Mouse (Mus musculus): ENCODE data around the gene Sirt7. TPM values are rescaled to one million over a fixed set of nuclear protein-coding genes. Genes with fewer than 3 reads are reported as not detected.

The Sirt7 gene
- total and polyA plus RNA-seq, 3 experiments: 74.4 to 91.3 (median 75.2) TPM

GRCm38 (mm10) chr11:120575046-120575445, 50.0 kb downstream of the Sirt7 start:
- Histone ChIP-seq H3K4me3 (replicated peaks in 1 of 3; ENCODE audit: low read depth in 2 of 3, low read length in 2 of 3, poor library complexity in 1 of 3) (no peak overlapping the region), H3K4me1 (ENCODE audit: control insufficient read depth in 1 of 2, insufficient read depth in 2 of 2) (peaks cover 15 to 69% of the 10 kb centered on the region in 2 experiments), H3K9ac (ENCODE audit: insufficient read depth, low read depth) (no peak overlapping the region), H3K79me2 (replicated peaks; ENCODE audit: control insufficient read depth, extremely low read depth, insufficient read depth, poor library complexity, severe bottlenecking) (peaks cover 45% of the 10 kb centered on the region), H3K27me3 (replicated peaks) (no peaks in the 10 kb centered on the region), H3K36me3 (replicated peaks in 1 of 2; ENCODE audit: control insufficient read depth in 1 of 2, insufficient read depth in 1 of 2, low read length in 1 of 2) (peaks cover 44 to 56% of the 10 kb centered on the region in 2 experiments), H3K9me3 (replicated peaks; ENCODE audit: low read length) (no peaks in the 10 kb centered on the region), H3K4me2 (ENCODE audit: insufficient read depth, low read depth, poor library complexity, severe bottlenecking) (0 out of 2 replicates have a peak overlapping the region, but pooled peaks have one; percentile 75), H3K27ac (ENCODE audit: insufficient read depth, low read depth) (no peak overlapping the region)
- DNase-seq (ENCODE audit: extremely low read depth): no peak
- dilution Hi-C loops (cut with MboI; ENCODE audit: extremely low pct_ligation_motif_present, extremely low pct_unique_long_range_greater_than_20kb, low sequenced_read_pairs): no loop called here
- TF ChIP-seq USF1 (IDR thresholded peaks at IDR 0.05; ENCODE audit: low read depth, low read length) (no peak), TCF12 (IDR thresholded peaks at IDR 0.05; ENCODE audit: low read depth, low read length) (no peak), NELFE (IDR thresholded peaks at IDR 0.05; ENCODE audit: low read depth, low read length) (no peak), RAD21 (IDR thresholded peaks at IDR 0.05; ENCODE audit: low read depth, low read length) (no peak), SIN3A (IDR thresholded peaks at IDR 0.05; ENCODE audit: low read length) (no peak), UBTF (IDR thresholded peaks at IDR 0.05; ENCODE audit: low read depth, low read length) (no peak), BHLHE40 (IDR thresholded peaks at IDR 0.05; ENCODE audit: low read depth, low read length) (no peak), ZMIZ1 (IDR thresholded peaks at IDR 0.05; ENCODE audit: low read depth, low read length) (0 out of 2 replicates have a peak, but pooled peaks have one; percentile 5), ZNF384 (IDR thresholded peaks at IDR 0.05; ENCODE audit: low read depth, low read length) (peak; percentile 73), POLR2AphosphoS2 (IDR thresholded peaks at IDR 0.05; ENCODE audit: low read depth, low read length) (no peak), ELF1 (IDR thresholded peaks at IDR 0.05; ENCODE audit: low read depth, low read length) (no peak), JUND (conservative IDR thresholded peaks at IDR 0.05; ENCODE audit: low read depth, low read length) (no peak)
- in situ Hi-C loops (cut with MboI; ENCODE audit: low pct_ligation_motif_present, low pct_unique_long_range_greater_than_20kb, low sequenced_read_pairs): no loop called here

DNA sequence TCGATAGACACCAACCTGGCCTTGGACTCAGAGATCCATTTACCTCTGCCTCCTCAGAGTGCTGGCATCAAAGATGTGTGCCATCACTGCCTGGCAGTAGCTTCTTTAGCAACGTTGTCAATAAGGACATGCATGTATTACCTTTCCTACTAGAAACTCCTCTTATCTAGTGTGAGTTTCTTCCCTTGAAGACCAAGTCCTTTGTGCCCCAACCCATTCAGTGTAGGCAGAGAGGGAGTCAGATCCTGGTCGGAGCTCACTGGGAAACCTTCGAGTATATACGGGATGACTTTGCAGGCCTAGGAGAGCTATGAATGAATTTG, 50.8 kb downstream of the Sirt7 start:
- peaks cover 13 to 63% of the 10 kb centered on the region in 2 experiments for H3K4me1 ChIP-seq (ENCODE audit: control insufficient read depth in 1 of 2, insufficient read depth in 2 of 2)
- TF ChIP-seq POLR2AphosphoS2 (IDR thresholded peaks at IDR 0.05; ENCODE audit: low read depth, low read length) (no peak), ELF1 (IDR thresholded peaks at IDR 0.05; ENCODE audit: low read depth, low read length) (no peak), E2F4 (IDR thresholded peaks at IDR 0.05; ENCODE audit: insufficient replicate concordance, low read depth, low read length) (no peak)
- H3K27ac ChIP-seq (ENCODE audit: insufficient read depth, low read depth): peak overlapping the region; percentile 37; the same call in 1 of the 2 replicates
- dilution Hi-C loops (cut with MboI; ENCODE audit: extremely low pct_ligation_motif_present, extremely low pct_unique_long_range_greater_than_20kb, low sequenced_read_pairs) (no loop called here), in situ Hi-C loops (cut with MboI; ENCODE audit: low pct_ligation_motif_present, low pct_unique_long_range_greater_than_20kb, low sequenced_read_pairs) (no loop called here)
- H3K36me3 ChIP-seq (replicated peaks in 1 of 2; ENCODE audit: control insufficient read depth in 1 of 2, insufficient read depth in 1 of 2, low read length in 1 of 2): peaks cover 40 to 52% of the 10 kb centered on the region in 2 experiments
- H3K79me2 ChIP-seq (replicated peaks; ENCODE audit: control insufficient read depth, extremely low read depth, insufficient read depth, poor library complexity, severe bottlenecking): peaks cover 39% of the 10 kb centered on the region
- H3K9ac ChIP-seq (ENCODE audit: insufficient read depth, low read depth): peak overlapping the region; percentile 98
- peak overlapping the region; percentile 75 for H3K4me2 ChIP-seq (ENCODE audit: insufficient read depth, low read depth, poor library complexity, severe bottlenecking)
- H3K4me3 ChIP-seq (replicated peaks in 1 of 3; ENCODE audit: low read depth in 2 of 3, low read length in 2 of 3, poor library complexity in 1 of 3): peak overlapping the region; percentile 36 to 93 (median 81)
- H3K9me3 ChIP-seq (replicated peaks; ENCODE audit: low read length): no peaks in the 10 kb centered on the region
- H3K27me3 ChIP-seq (replicated peaks): no peaks in the 10 kb centered on the region
- peak; percentile 21 for DNase-seq (ENCODE audit: extremely low read depth)

All from CH12.LX (cell line).